Mouse (Mus musculus) limb, embryonic 12.5 days (tissue): ENCODE measurements at regions not wholly inside any gene's neighbourhood (a gene's known extent, or its start where the extent isn't known, plus 50 kb on each side); places are given as distances from the start of the nearest gene placed in this dataset.

Experiments used
- ATAC-seq: fragments of 200-750 bp; cut with Nextera tagmentation; 2 replicates; pipeline ENCODE4 v1.8.0; 2017; ENCODE audit warnings: low read depth, moderate TSS enrichment; ENCODE audit not compliant: insufficient number of reproducible peaks, insufficient read depth, low FRiP score, low TSS enrichment
- H3K27ac ChIP-seq: fragments of 300-500 bp; sonication (generic); 2 replicates; pipeline ENCODE4 v1.5.1; 2016; ENCODE audit warnings: mild to moderate bottlenecking, moderate library complexity
- H3K27me3 ChIP-seq: fragments of 300-500 bp; sonication (generic); 2 replicates; pipeline ENCODE4 v1.6.1; 2016; ENCODE audit warnings: mild to moderate bottlenecking, moderate library complexity
- H3K36me3 ChIP-seq: fragments of 300-500 bp; sonication (generic); 2 replicates; pipeline ENCODE4 v1.6.1; 2016; ENCODE audit warnings: mild to moderate bottlenecking, moderate library complexity
- H3K4me1 ChIP-seq: fragments of 300-500 bp; sonication (generic); replicated peaks from 2 replicates; pipeline ENCODE4 v1.6.1; 2016
- H3K4me2 ChIP-seq: fragments of 300-500 bp; sonication (generic); 2 replicates; pipeline ENCODE4 v1.6.1; 2016; ENCODE audit warnings: mild to moderate bottlenecking, moderate library complexity
- H3K4me3 ChIP-seq: fragments of 300-500 bp; sonication (generic); replicated peaks from 2 replicates; pipeline ENCODE4 v1.5.1; 2016; ENCODE audit warnings: mild to moderate bottlenecking
- H3K9ac ChIP-seq: fragments of 300-500 bp; sonication (generic); replicated peaks from 2 replicates; pipeline ENCODE4 v1.6.1; 2016; ENCODE audit warnings: mild to moderate bottlenecking, moderate library complexity
- H3K9me3 ChIP-seq: fragments of 300-500 bp; sonication (generic); 2 replicates; pipeline ENCODE4 v1.6.1; 2016; ENCODE audit warnings: mild to moderate bottlenecking, moderate library complexity
- WGBS: fragments of 180-500 bp; shearing (Covaris S2); methylation state at CpG from one replicate; pipeline ENCODE4 v1.1.7; 2016; 5-methylcytosine and 5-hydroxymethylcytosine counted together

GRCm38 (mm10) chr8:126854121-126855055 lies 91.3 kb downstream of the Tomm20 start:
- ATAC-seq, result no peak
- Histone ChIP-seq H3K4me3 (no peak overlapping the region), H3K36me3 (no peaks in the 10 kb centered on the region), H3K4me1 (peaks cover 13% of the 10 kb centered on the region), H3K9me3 (no peaks in the 10 kb centered on the region), H3K27me3 (no peaks in the 10 kb centered on the region), H3K4me2 (no peak overlapping the region), H3K9ac (no peak overlapping the region), H3K27ac (peak overlapping the region; percentile 24; the same call in 1 of the 2 replicates)
- 77% methylated on average over 22 of the region's 22 CpGs for whole genome bisulfite sequencing

- no peak for ATAC-seq
- peaks cover 16% of the 10 kb centered on the region for H3K4me1 ChIP-seq
- H3K4me2 ChIP-seq, result no peak overlapping the region
- H3K9ac ChIP-seq, result no peak overlapping the region
- no peaks in the 10 kb centered on the region for H3K27me3 ChIP-seq
- no peaks in the 10 kb centered on the region for H3K36me3 ChIP-seq
- peak overlapping the region; percentile 57 for H3K27ac ChIP-seq
- WGBS, result 63% methylated on average over 10 of the region's 10 CpGs
- no peaks in the 10 kb centered on the region for H3K9me3 ChIP-seq
- H3K4me3 ChIP-seq, result no peak overlapping the region
Observed at GRCm38 (mm10) chr8:126852663-126853390, 92.8 kb downstream of the Tomm20 start.

GRCm38 (mm10) chr8:126852184-126852583 lies 93.5 kb downstream of the Tomm20 start:
- no peak overlapping the region for H3K4me2 ChIP-seq
- H3K27me3 ChIP-seq, result no peaks in the 10 kb centered on the region
- no peak for ATAC-seq
- 56% methylated on average over 5 of the region's 5 CpGs for WGBS
- H3K9me3 ChIP-seq, result no peaks in the 10 kb centered on the region
- no peak overlapping the region for H3K4me3 ChIP-seq
- peaks cover 18% of the 10 kb centered on the region for H3K4me1 ChIP-seq
- H3K27ac ChIP-seq, result peak overlapping the region; percentile 57
- H3K9ac ChIP-seq, result no peak overlapping the region
- no peaks in the 10 kb centered on the region for H3K36me3 ChIP-seq

GRCm38 (mm10) chr8:126851780-126852179 lies 93.9 kb downstream of the Tomm20 start:
- no peak overlapping the region for H3K27ac ChIP-seq
- 82% methylated on average over 3 of the region's 3 CpGs for WGBS
- H3K27me3 ChIP-seq, result no peaks in the 10 kb centered on the region
- H3K36me3 ChIP-seq, result no peaks in the 10 kb centered on the region
- no peaks in the 10 kb centered on the region for H3K9me3 ChIP-seq
- H3K4me3 ChIP-seq, result no peak overlapping the region
- no peak overlapping the region for H3K4me2 ChIP-seq
- H3K9ac ChIP-seq, result no peak overlapping the region
- no peak for ATAC-seq
- peaks cover 18% of the 10 kb centered on the region for H3K4me1 ChIP-seq

GRCm38 (mm10) chr8:126850189-126850535 lies 95.5 kb downstream of the Tomm20 start:
- no peak overlapping the region for H3K27ac ChIP-seq
- no peaks in the 10 kb centered on the region for H3K36me3 ChIP-seq
- no peak overlapping the region for H3K4me3 ChIP-seq
- no peak for ATAC-seq
- WGBS, result 68% methylated on average over 1 of the region's 1 CpGs
- no peaks in the 10 kb centered on the region for H3K27me3 ChIP-seq
- no peaks in the 10 kb centered on the region for H3K9me3 ChIP-seq
- H3K9ac ChIP-seq, result no peak overlapping the region
- peaks cover 18% of the 10 kb centered on the region for H3K4me1 ChIP-seq
- no peak overlapping the region for H3K4me2 ChIP-seq

GRCm38 (mm10) chr8:126849411-126850188 lies 96.0 kb downstream of the Tomm20 start:
- 67% methylated on average over 9 of the region's 9 CpGs for WGBS
- no peak overlapping the region for H3K4me2 ChIP-seq
- no peak overlapping the region for H3K9ac ChIP-seq
- ATAC-seq, result no peak
- no peak overlapping the region for H3K4me3 ChIP-seq
- H3K4me1 ChIP-seq, result peaks cover 16% of the 10 kb centered on the region
- no peaks in the 10 kb centered on the region for H3K36me3 ChIP-seq
- H3K9me3 ChIP-seq, result no peaks in the 10 kb centered on the region
- peak overlapping the region; percentile 43; the same call in 1 of the 2 replicates for H3K27ac ChIP-seq
- no peaks in the 10 kb centered on the region for H3K27me3 ChIP-seq

GRCm38 (mm10) chr8:126848369-126849105 lies 97.1 kb downstream of the Tomm20 start:
- H3K4me2 ChIP-seq, result no peak overlapping the region
- no peaks in the 10 kb centered on the region for H3K9me3 ChIP-seq
- no peak overlapping the region for H3K4me3 ChIP-seq
- ATAC-seq, result no peak
- H3K4me1 ChIP-seq, result peaks cover 10% of the 10 kb centered on the region; the same call in 1 of the 2 replicates
- 87% methylated on average over 13 of the region's 13 CpGs for WGBS
- no peaks in the 10 kb centered on the region for H3K36me3 ChIP-seq
- H3K27ac ChIP-seq, result no peak overlapping the region
- H3K27me3 ChIP-seq, result no peaks in the 10 kb centered on the region
- no peak overlapping the region for H3K9ac ChIP-seq

- H3K9me3 ChIP-seq, result no peaks in the 10 kb centered on the region
- no peak overlapping the region for H3K4me3 ChIP-seq
- H3K4me1 ChIP-seq, result peaks cover 9% of the 10 kb centered on the region; the same call in 1 of the 2 replicates
- H3K27me3 ChIP-seq, result no peaks in the 10 kb centered on the region
- 61% methylated on average over 8 of the region's 8 CpGs for WGBS
- no peak overlapping the region for H3K9ac ChIP-seq
- no peak for ATAC-seq
- H3K27ac ChIP-seq, result no peak overlapping the region
- no peak overlapping the region for H3K4me2 ChIP-seq
- no peaks in the 10 kb centered on the region for H3K36me3 ChIP-seq
Observed at GRCm38 (mm10) chr8:126847664-126848353, 97.8 kb downstream of the Tomm20 start.

- no peaks in the 10 kb centered on the region for H3K9me3 ChIP-seq
- H3K4me3 ChIP-seq, result no peak overlapping the region
- no peaks in the 10 kb centered on the region for H3K36me3 ChIP-seq
- ATAC-seq, result no peak
- peaks cover 5% of the 10 kb centered on the region; the same call in 1 of the 2 replicates for H3K4me1 ChIP-seq
- no peaks in the 10 kb centered on the region for H3K27me3 ChIP-seq
- WGBS, result 60% methylated on average over 3 of the region's 3 CpGs
- H3K9ac ChIP-seq, result no peak overlapping the region
- no peak overlapping the region for H3K4me2 ChIP-seq
- no peak overlapping the region for H3K27ac ChIP-seq
Observed at GRCm38 (mm10) chr8:126846188-126846565, 99.5 kb downstream of the Tomm20 start.

- H3K27ac ChIP-seq, result no peak overlapping the region
- 86% methylated on average over 14 of the region's 14 CpGs for whole genome bisulfite sequencing
Observed at GRCm38 (mm10) chr8:126845530-126846187, 100.0 kb downstream of the Tomm20 start.

More at GRCm38 (mm10) chr8:126845530-126846187, 100.0 kb downstream of the Tomm20 start:
- Histone ChIP-seq H3K4me1 (peaks cover 5% of the 10 kb centered on the region; the same call in 1 of the 2 replicates), H3K9me3 (no peaks in the 10 kb centered on the region), H3K4me3 (no peak overlapping the region), H3K9ac (no peak overlapping the region), H3K4me2 (no peak overlapping the region), H3K27me3 (no peaks in the 10 kb centered on the region), H3K36me3 (no peaks in the 10 kb centered on the region)
- ATAC-seq, result no peak
